Mouse (Mus musculus) bone marrow macrophage, adult 2 months (primary cell): ENCODE data around the gene Ulbp1.

Source experiments
- CTCF ChIP-seq: IDR thresholded peaks from 2 replicates; pipeline ENCODE4 v1.5.1; 2012; ENCODE audit warnings: low read depth, mild to moderate bottlenecking, low read length, moderate library complexity
- POLR2A ChIP-seq: IDR thresholded peaks from 2 replicates; pipeline ENCODE4 v1.6.1; 2012; ENCODE audit warnings: mild to moderate bottlenecking, low read depth, low read length, borderline replicate concordance

GRCm38 (mm10) chr10:7391935-7392930 lies 81.2 kb downstream of the Ulbp1 start:
- TF ChIP-seq POLR2A: no peak
- no peak for TF ChIP-seq CTCF
